Mouse (Mus musculus) 3134 (cell line): ENCODE data around the gene Dnaaf1.

Source experiments
- DNase-seq: peaks from one replicate; pipeline ENCODE4 v3.0.0-alpha.2; 2011; ENCODE audit warnings: low spot score; ENCODE audit not compliant: insufficient read length; ENCODE audit errors: extremely low read depth

Dnaaf1 gene

DNA sequence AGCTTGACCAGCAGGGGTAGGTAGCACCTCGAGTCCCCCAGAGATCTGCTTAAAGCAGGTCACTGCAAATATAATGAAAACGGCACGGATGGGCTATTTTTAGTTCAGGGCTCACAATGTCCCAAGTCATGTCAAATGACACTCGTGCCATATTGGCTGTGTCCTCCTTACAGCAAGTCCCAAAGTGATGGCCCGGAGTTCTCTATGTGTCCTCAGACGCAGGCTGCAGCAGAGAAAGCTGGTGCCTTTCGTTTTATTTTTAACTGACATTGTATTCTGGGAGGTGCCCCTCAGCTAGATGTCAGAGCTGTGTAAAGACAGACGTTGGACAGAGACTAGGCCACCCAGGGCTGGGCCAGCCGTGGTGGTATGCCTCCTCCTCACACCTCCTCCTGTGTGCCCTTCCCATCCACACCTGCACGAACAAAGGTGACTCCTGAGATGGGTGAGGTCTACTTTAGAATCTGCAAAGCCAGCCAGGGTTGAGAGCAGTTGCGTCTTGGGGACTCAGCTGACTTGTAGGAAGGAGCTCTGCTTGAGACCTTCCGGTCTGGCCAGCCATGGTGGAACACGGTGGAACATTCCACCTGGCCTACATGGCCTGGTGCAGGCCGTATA, 45.9 kb downstream of the Dnaaf1 start:
- DNase-seq, result no peak

GRCm38 (mm10) chr8:119622555-119622954, 47.5 kb downstream of the Dnaaf1 start:
- no peak for DNase-seq

GRCm38 (mm10) chr8:119623061-119623460, 48.0 kb downstream of the Dnaaf1 start:
- no peak for DNase-seq

DNA sequence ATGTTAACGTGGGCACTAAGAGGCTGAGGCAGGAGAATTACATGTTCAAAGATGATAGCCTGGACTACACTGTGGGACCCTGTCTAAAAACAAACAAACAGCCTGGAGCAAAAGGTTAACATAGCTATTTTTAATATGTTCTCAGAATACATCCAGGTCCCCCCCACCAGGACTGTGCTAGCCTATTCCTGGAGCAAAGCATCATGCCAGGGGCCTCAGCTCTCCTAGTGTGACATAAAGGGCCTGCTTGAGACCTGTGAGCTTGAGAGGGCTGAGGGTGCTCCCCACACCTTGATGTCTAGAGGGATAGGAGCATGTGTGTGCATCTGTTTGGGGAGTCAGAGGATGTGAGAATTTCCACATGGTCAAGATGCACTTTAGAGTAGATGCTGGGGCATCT, 48.7 kb downstream of the Dnaaf1 start:
- DNase-seq, result no peak

DNA sequence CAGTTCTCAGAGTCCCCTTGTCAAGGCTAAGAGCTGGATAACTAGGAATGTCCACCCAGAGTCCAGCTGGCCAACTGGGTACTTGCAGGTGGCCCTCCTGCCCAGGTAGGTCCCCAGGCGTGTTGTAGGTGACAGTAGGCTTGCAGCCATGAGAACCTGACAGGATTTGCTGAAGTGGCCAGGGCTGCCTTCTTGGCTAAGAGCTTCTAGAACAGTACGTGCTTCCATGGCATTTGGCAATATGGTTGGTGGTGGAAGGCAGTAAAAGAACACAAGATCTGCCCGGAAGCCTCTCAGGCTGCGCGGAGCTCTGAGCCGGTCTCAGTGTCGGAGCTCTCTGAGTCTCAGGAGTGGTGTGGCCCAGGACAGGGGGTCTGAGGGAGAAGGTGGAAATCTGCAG, 49.9 kb downstream of the Dnaaf1 start:
- DNase-seq, result no peak

- no peak for DNase-seq
Observed at GRCm38 (mm10) chr8:119625788-119626187, 50.8 kb downstream of the Dnaaf1 start.

GRCm38 (mm10) chr8:119627199-119627598, 52.2 kb downstream of the Dnaaf1 start:
- DNase-seq, result no peak

DNA sequence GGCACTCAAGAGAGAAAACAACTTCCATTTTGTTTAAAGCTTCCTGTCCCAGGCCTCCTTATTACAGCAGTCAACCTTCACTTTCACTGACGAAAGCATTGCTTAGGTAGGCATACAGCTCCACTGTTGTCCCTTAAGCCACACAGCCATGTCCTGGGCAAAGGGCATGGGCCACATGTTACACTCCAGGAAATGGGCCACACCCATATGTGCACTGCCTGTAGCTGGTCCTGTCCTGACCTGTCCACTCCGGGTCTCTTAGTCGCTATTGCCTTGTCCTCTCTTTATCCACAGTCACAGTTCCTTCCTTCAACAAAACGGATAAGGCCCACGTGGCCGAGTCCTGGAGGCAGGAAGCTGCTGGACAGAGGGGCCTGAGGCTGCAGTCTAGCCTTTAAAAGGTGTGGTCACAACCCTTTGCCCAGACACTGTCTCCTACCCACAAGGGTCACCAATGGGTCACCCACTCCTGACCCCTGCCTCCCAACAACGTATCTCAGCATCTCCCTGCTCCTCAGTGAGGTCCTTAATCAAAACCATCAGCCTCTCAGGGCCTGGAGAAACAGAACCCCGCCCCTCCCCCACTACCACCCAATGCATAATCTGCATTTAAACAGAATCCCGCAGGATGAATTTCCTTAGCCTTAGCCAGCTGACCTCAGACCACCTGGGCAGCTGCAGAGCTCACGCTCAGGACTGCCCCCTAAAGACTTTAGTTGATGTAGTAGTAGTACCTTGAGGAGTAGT, 52.8 kb downstream of the Dnaaf1 start:
- DNase-seq, result no peak

DNA sequence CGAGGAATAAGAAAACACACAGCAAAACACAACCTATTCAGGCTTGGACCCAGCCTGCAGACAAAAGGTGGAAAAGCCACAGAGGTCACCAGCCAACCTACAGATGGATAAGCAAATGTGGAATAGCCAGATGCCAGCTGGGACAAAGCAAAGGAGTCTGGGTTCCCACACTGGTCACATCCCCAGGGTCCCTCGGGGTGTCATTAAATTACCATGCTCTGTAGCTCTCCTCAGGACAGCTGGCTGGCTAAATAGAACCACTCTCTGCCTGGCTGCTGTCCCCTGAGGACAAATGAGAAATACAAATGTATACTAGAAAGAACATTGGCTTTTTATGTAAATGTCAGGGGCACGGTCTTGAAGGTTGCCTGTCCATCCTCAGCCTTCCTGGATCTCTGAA, 55.8 kb downstream of the Dnaaf1 start:
- no peak for DNase-seq

DNA sequence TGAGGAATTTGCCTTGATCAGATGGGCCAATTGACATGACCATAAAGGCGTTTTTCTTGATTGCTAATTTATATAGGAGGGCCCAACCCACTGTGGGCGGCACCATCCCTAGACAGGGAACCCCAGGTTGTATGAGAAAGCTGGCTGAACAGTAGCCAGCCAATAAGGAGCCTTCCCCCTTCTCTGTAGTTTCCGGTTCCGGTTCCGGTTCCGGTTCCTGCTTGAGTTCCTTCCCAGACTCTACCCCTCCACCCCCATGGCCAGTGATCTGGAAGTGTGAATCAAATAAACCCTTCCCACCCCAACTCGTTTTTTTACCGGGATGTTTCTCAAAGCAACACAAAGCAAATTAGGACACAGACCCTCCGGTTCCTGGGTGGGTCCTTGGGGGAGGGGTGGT, 57.2 kb downstream of the Dnaaf1 start:
- no peak for DNase-seq

DNA sequence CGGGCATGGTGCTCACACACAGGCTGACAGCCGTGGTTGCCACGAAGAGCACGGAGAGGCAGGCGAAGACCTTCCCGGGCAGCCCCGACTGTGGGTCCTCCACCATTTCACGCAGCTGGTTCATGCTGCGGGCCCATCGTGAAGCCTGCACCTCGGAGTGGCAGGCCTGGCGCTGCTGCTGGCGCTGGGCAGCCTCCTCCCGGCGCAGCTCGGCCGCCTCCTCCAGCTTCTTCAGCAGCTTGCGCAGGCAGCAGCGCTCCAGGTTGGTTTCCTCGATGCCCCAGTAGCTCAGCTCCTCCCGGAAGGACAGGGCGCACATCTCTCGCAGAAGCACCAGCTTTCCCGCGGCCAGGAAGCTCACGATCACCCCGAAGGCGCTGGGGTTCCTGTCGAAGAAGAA, 57.9 kb downstream of the Dnaaf1 start:
- DNase-seq, result no peak

GRCm38 (mm10) chr8:119634616-119635336, 59.7 kb downstream of the Dnaaf1 start:
- DNase-seq, result no peak

GRCm38 (mm10) chr8:119635378-119635777, 60.3 kb downstream of the Dnaaf1 start, which contains the start of gene Kcng4:
Gene Kcng4, minus strand, starts transcription at chr8:119635680.
- no peak for DNase-seq

DNA sequence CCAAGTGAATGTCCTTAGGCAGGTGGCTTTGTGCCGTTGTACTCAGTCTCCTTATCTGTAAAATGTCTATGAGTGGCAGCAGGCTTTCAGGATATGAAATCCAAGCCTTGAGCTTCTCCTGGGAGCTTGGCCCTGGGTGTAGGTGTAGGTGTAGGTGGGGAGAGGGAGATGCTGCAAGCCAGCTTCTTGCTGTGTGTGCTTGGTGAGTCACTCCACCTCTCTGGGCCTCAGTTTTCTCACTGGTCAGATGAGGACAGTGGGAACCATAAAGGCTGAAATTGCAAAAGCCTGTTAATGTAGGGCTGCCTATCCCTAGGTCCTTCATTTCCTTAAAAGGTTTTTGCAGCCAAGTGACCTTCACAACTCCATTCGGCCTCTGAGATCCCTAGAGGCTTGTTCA, 60.9 kb downstream of the Dnaaf1 start:
- no peak for DNase-seq

- DNase-seq, result no peak
Observed at GRCm38 (mm10) chr8:119636766-119637165, 61.7 kb downstream of the Dnaaf1 start.

DNA sequence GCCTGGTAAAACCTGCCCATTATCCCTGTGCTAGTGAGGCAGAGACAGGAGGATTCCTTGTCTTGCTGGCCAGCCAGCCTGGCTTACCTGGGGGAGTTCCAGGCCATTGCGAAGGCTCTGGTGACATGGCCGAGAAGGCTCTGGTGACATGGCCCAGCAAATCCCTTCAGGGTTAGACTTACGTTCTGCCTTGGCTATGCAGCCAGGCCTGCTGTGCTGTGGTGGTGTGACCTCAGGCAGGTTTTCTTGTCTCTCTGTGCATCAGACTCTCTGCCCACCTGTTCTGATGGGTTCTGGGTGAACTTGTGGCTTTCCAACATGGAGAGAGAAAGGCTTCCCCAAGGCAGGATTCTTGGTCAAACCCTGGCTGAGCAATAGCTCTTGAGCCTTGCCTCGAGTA, 62.3 kb downstream of the Dnaaf1 start:
- no peak for DNase-seq

GRCm38 (mm10) chr8:119638261-119638660, 63.2 kb downstream of the Dnaaf1 start:
- DNase-seq, result no peak

DNA sequence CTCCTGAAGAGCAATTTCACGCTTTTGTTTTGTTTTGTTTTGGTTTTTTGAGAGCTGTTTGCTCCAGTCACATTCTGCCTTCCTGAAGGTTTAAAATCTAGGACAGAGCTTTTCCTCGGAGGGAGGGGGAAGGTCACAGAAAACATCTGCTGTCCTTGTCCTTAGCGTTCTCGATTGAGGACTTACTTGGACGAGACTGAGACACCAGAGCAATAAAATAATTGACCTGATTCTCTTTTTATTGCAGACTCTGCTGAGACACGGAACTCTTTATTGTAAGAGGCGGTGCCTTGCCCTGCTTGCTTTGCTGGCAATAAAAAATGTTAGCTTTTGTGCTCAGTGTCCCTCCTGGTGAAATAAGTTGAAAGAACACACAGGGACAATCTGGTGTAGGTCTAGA, 64.8 kb downstream of the Dnaaf1 start:
- no peak for DNase-seq

- DNase-seq, result no peak
Observed at GRCm38 (mm10) chr8:119641058-119641457, 66.0 kb downstream of the Dnaaf1 start.

GRCm38 (mm10) chr8:119642960-119643359, 67.9 kb downstream of the Dnaaf1 start:
- DNase-seq, result no peak

- DNase-seq, result no peak
Observed at GRCm38 (mm10) chr8:119644429-119644960, 69.5 kb downstream of the Dnaaf1 start.
